Mouse (Mus musculus): ENCODE data around the gene 4933424G06Rik.

Gene 4933424G06Rik

GRCm38 (mm10) chr1:36768786-36769185 is 58.8 kb downstream of the 4933424G06Rik start:
- no peak for DNase-seq (ENCODE audit: low spot score)

GRCm38 (mm10) chr1:36769951-36770350 is 60.0 kb downstream of the 4933424G06Rik start:
- no peak for DNase-seq (ENCODE audit: low spot score)

- no peak for DNase-seq (ENCODE audit: low spot score)
Measured at GRCm38 (mm10) chr1:36770998-36771397, 61.0 kb downstream of the 4933424G06Rik start.

- no peak for DNase-seq (ENCODE audit: low spot score)
Measured at GRCm38 (mm10) chr1:36772198-36772934, 62.4 kb downstream of the 4933424G06Rik start.

- DNase-seq (ENCODE audit: low spot score): no peak
Measured at GRCm38 (mm10) chr1:36780793-36781192, 70.8 kb downstream of the 4933424G06Rik start.

- DNase-seq (ENCODE audit: low spot score): no peak
Measured at GRCm38 (mm10) chr1:36782476-36782875, 72.5 kb downstream of the 4933424G06Rik start.

- DNase-seq (ENCODE audit: low spot score): peak; percentile 70
Measured at GRCm38 (mm10) chr1:36784365-36785134, 74.6 kb downstream of the 4933424G06Rik start.

- no peak for DNase-seq (ENCODE audit: low spot score)
Measured at GRCm38 (mm10) chr1:36785238-36785641, 75.3 kb downstream of the 4933424G06Rik start.

- DNase-seq (ENCODE audit: low spot score): peak; percentile 40
Measured at GRCm38 (mm10) chr1:36786377-36786776, 76.4 kb downstream of the 4933424G06Rik start.

- DNase-seq (ENCODE audit: low spot score): no peak
Measured at GRCm38 (mm10) chr1:36789416-36789815, 79.5 kb downstream of the 4933424G06Rik start.

GRCm38 (mm10) chr1:36796711-36797110 is 86.8 kb downstream of the 4933424G06Rik start:
- DNase-seq (ENCODE audit: low spot score): no peak

GRCm38 (mm10) chr1:36797481-36797880 is 87.5 kb downstream of the 4933424G06Rik start:
- peak; percentile 74 for DNase-seq (ENCODE audit: low spot score)

GRCm38 (mm10) chr1:36800379-36801011 is 90.5 kb downstream of the 4933424G06Rik start:
- no peak for DNase-seq (ENCODE audit: low spot score)

- no peak for DNase-seq (ENCODE audit: low spot score)
Measured at GRCm38 (mm10) chr1:36804259-36804658, 94.3 kb downstream of the 4933424G06Rik start.

- DNase-seq (ENCODE audit: low spot score): no peak
Measured at GRCm38 (mm10) chr1:36804833-36805232, 94.9 kb downstream of the 4933424G06Rik start.

GRCm38 (mm10) chr1:36806181-36806905 is 96.4 kb downstream of the 4933424G06Rik start:
- DNase-seq (ENCODE audit: low spot score): no peak

- no peak for DNase-seq (ENCODE audit: low spot score)
Measured at GRCm38 (mm10) chr1:36807086-36807485, 97.1 kb downstream of the 4933424G06Rik start.
